Mouse (Mus musculus) cerebellum, adult 2 months (tissue): ENCODE measurements at regions not wholly inside any gene's neighbourhood (a gene's known extent, or its start where the extent isn't known, plus 50 kb on each side); places are given as distances from the start of the nearest gene placed in this dataset.

Experiments used
- CTCF ChIP-seq: fragments of 200-500 bp; IDR thresholded peaks from 2 replicates; pipeline ENCODE4 v1.5.1; 2011; ENCODE audit warnings: low read depth, mild to moderate bottlenecking, control low read depth, low read length, moderate library complexity, borderline replicate concordance; ENCODE audit not compliant: insufficient read depth
- POLR2A ChIP-seq: fragments of 200-500 bp; IDR thresholded peaks from 2 replicates; pipeline ENCODE4 v1.6.1; 2011; ENCODE audit warnings: low read length, control low read depth, borderline replicate concordance; ENCODE audit not compliant: insufficient read depth

DNA sequence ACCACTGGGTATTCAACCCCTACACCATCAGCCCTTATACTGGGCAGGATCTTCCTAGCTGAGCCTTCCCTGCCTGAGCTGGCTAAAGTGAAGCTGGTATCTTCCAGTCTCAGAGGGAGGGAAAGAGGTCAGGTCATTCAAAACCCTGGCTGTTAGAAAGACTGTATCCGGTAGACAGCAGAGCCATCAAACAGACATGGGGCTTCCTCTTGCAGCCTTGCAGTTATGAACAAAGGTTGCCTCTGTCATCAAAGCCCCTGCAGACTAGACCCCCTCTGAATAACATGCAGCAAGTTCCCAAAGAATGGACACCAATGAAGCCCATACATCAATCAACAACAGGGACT, 95.5 kb downstream of the Tomm20 start:
- TF ChIP-seq CTCF (no peak), POLR2A (no peak)
